Mouse (Mus musculus) layer of hippocampus, adult 2 months (tissue): ENCODE results near the gene Cdh22. TPM values are rescaled to one million over a fixed set of nuclear protein-coding genes. Genes with fewer than 3 reads are reported as not detected.
A peak's percentile ranks its signal among the peaks of the same experiment; 100 is the strongest.

Source experiments
- DNase-seq, 2 experiments: peaks; one replicate each; pipeline ENCODE4 v3.0.0; 2022; ENCODE audit warnings: low spot score in 2 of 2
- H3K27ac ChIP-seq: fragments of 200-600 bp; 2 replicates; pipeline ENCODE4 v1.8.1; 2022
- H3K4me3 ChIP-seq: fragments of 200-600 bp; 2 replicates; pipeline ENCODE4 v1.8.1; 2022; ENCODE audit warnings: mild to moderate bottlenecking
- CTCF ChIP-seq: fragments of 200-600 bp; conservative IDR thresholded peaks from 2 replicates; pipeline ENCODE4 v1.8.1; 2022; ENCODE audit warnings: antibody characterized with exemption, mild to moderate bottlenecking, moderate library complexity
- total RNA-seq, 2 experiments: library from RNA; stranded (reverse); gene quantifications; 2 replicates each; pipeline ENCODE4 v1.2.3; 2021

Gene Cdh22
- total RNA-seq, 2 experiments from 2014 or later, result 13.8 to 15.4 TPM

DNA sequence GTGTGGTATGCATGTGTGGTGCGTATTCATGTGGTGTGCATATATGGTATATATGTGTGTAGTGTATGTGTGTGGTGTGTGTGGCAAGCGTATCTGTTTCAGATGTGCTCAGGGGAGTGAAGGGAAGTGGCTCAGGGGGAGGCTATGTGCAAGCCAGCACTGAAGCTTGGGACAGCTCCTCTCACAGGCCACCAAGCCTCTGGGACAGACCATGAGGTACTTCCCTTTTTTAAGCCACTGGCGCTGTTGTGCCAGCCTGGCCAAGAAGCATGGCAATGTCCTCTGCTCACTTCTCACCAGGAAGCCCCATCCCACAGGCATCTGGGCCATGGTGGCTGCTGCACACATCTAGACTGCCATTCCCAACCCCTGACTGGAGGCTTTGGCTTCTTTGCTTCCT lies 131.7 kb downstream of the Cdh22 start:
- H3K27ac ChIP-seq, result no peak overlapping the region
- no peak for DNase-seq
- TF ChIP-seq CTCF, result no peak
- H3K4me3 ChIP-seq, result no peak overlapping the region

DNA sequence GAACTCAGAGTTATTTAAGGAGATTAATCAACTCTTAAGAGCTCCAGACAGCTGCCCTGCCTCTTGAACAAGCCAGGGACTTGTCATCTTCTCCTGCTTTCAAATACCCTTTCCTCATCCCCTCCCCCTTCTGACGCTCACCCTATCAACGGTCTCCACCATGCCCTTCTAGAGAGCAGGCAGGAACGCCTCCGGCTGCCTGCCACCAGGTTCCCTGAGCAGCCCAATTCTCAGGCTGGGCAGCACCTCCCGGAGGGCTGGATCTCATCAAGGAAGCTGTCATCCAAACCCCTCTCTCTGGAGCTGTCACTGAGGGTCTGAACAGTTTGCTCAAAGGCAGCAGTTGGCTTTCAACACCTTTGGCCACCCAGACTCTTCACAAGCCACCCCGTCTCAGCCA lies 133.9 kb downstream of the Cdh22 start:
- DNase-seq, result no peak
- Histone ChIP-seq H3K27ac (no peak overlapping the region), H3K4me3 (no peak overlapping the region)
- no peak for TF ChIP-seq CTCF

DNA sequence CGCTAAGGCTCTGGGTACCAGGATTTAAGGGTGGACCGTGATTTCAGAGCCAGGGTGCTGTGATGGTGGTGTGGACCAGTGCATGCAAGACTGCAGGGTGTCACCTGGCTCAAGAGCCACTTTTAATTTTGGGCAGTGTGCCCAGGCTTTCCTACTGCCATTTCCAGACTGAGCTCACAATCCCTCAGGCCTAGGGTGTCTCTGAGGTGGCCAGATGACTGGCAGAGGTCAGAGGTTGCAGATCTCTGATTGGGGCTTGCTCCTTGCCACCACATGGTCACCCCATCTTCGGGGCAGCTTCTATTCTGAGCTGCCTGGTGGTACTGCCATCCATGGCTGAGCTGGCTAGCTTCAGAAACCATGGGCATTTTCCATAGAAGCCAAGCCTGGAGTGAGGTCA lies 135.8 kb downstream of the Cdh22 start:
- TF ChIP-seq CTCF, result no peak
- no peak overlapping the region for H3K4me3 ChIP-seq
- H3K27ac ChIP-seq, result no peak overlapping the region
- no peak for DNase-seq

DNA sequence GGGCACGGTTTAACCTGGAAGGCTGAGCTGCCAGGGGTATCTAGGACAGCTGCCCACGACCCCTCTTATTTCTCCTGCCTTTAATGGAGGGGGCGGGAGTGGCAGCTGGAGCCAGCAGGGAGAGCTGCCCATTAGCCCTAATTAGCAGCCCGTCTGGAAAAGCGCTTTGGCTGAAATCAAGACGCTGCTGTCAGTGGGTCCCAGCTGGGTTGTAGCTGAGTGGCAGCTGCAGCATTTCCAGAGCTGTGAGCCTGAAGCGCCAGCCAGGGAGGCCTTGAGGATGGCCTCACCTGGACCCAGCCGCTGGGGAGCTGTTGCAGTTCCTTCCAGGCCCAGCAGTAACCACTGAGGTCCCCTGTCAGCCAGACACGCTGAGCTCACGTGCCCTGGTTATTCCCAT lies 138.3 kb downstream of the Cdh22 start:
- DNase-seq, result no peak
- no peak overlapping the region for H3K27ac ChIP-seq

DNA sequence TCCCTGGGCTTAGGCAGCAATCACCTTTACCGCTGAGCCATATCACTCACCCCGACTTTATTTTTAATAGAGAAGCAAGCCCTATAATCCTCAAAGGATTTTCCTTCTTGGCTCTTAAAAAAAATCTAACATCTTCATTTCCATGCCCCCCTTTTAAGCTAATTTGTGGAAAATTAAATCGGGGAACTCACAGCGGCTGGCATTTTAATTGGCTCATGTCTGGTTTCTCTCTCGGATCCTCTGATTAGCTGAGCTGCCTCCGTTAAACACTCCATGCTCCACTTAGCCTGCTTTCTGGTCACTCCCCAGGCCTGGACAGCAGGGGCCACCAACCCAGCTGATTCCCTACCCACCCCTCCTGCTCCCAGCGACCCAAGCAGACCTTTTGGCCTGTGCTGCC lies 142.3 kb downstream of the Cdh22 start:
- Histone ChIP-seq H3K4me3 (no peak overlapping the region), H3K27ac (no peak overlapping the region)
- no peak for TF ChIP-seq CTCF
- DNase-seq, result no peak

More for the DNA sequence above, 138.3 kb downstream of the Cdh22 start:
- TF ChIP-seq CTCF, result no peak
- H3K4me3 ChIP-seq, result no peak overlapping the region

DNA sequence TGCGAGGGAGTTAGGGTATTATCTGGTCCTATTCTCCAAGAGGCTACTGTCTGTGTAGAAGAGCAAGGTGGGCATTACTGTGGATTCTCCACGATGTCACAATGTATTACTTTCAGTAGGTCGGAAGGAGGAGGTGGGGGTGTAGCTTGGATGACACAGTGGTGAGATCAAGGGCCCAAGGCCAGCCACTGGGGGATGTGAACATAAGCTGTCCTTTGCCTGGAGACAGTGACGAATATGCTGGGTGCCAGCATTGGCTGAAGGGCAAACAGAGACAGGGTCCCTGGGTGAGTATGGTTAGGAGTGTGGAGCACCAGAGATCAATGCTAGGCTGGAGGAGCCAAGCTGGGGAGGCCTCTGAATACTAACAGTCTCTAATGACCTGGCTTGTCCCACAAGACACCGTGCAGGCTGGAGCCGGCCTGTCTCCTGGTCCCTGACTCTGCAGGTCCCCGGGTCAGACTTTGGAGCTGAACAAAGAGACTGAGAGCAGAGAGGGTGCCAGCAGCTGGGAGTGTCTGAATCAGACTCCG lies 143.2 kb downstream of the Cdh22 start:
- no peak overlapping the region for H3K4me3 ChIP-seq
- H3K27ac ChIP-seq, result no peak overlapping the region

DNA sequence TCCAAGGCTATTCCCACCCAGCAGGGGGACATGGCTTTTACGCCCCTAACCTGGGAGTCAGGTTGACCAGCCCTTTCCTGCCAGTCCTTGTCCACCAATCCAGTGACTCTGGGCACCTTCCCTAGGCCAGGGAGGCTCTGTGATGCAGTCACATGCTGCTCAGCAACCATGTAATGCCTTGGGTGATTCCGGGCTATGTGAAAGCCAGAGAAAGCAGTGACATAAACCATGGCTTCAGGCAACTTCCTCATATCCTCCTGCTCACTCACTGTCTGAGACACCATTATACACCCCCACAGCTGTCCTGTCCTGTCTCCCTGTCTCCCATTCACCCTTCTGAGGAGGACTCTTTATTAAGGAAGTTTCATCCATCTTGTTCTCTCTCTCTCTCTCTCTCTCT lies 144.0 kb downstream of the Cdh22 start, which contains the start of gene 1700025C18Rik:
Gene 1700025C18Rik (minus strand): TSS at position 101 of the 400 bp plus-strand sequence.
- Histone ChIP-seq H3K27ac (no peak within 1 kb of the TSS), H3K4me3 (no peak within 1 kb of the TSS)
- no peak for TF ChIP-seq CTCF
- no peak for DNase-seq

More for the DNA sequence above, 143.2 kb downstream of the Cdh22 start:
- DNase-seq, result no peak
- TF ChIP-seq CTCF, result no peak

DNA sequence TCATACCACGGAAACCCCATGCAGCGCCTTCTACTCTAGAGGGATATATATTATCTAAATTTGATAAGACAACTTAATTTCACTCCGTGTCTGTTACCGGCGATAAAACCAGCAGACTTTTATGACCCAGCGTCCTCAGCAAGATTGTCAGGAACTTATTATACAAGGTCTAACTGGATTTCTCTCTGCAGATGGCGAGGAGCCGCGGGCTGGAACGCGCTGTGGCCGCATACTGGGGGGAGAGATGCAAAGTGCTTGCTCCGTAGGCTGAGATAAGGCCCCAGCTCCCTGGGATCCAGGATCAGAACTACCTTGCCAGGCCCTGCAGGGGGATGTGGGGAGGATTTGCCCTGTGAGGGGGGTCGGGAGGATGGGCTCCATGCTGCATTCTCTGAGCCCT lies 145.2 kb downstream of the Cdh22 start:
- H3K27ac ChIP-seq, result no peak overlapping the region
- no peak for DNase-seq
- no peak for TF ChIP-seq CTCF
- H3K4me3 ChIP-seq, result no peak overlapping the region

DNA sequence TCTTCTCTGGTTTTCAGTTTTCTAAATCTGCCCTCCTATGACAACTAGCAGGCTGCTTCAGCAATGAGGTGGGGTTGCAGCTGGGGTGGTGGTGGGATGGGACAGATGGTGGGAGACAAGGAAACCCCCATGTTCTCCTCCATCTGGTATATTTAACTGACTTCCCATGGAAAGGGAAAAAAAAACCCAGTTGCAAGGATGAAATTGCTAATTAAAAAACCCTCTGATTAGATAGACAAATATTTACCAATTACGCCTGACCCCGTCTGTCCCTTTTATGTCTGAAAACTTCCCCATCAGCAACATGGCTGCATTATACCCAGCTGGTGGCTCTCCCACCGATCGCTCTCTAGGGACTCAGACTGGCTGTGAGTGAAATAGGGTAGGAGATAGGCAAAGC lies 148.0 kb downstream of the Cdh22 start:
- TF ChIP-seq CTCF, result no peak
- Histone ChIP-seq H3K4me3 (no peak overlapping the region), H3K27ac (no peak overlapping the region)
- peak; percentile 37 to 66 for DNase-seq

DNA sequence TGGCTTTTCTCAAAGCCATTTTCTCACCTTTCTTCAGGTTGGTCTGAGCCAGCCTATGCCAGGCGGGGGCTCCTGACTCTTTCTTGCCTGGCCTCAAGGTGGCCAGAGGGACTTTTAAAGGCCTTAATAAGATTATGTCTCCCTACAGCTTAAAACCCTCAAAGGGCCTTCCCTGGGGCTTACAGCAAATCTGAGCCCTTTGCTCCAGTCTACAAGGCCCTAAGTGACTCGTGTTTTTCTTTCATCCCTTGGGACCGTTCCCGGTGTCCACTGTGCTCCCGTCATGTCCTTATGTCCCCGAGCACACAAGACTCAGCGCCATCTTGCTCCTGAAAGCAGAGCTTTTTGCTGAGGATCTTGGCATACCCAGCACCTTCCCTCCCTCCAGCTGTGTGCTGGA lies 153.4 kb downstream of the Cdh22 start:
- no peak for TF ChIP-seq CTCF
- H3K4me3 ChIP-seq, result no peak overlapping the region
- DNase-seq, result no peak
- H3K27ac ChIP-seq, result no peak overlapping the region

DNA sequence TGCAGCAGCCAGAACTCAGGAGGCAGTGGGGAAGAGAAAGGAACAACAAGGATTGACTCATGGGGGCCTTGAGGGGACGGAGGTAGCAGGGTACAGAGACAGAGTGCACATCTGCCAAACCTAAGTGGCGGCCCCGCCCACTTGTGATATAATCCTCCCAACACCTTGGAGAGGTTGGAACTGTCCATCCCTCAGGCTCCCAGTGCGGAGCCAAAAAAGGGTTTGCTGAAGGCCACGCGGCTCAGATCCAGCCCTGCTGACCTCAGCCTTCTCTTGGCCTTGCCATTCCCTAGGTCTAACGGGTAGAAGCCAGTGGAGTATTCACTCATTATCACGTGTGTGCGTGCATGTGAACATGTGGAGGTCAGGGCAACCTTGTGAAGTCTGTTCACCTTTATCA lies 154.0 kb downstream of the Cdh22 start:
- Histone ChIP-seq H3K4me3 (no peak overlapping the region), H3K27ac (no peak overlapping the region)
- no peak for TF ChIP-seq CTCF
- DNase-seq, result no peak

DNA sequence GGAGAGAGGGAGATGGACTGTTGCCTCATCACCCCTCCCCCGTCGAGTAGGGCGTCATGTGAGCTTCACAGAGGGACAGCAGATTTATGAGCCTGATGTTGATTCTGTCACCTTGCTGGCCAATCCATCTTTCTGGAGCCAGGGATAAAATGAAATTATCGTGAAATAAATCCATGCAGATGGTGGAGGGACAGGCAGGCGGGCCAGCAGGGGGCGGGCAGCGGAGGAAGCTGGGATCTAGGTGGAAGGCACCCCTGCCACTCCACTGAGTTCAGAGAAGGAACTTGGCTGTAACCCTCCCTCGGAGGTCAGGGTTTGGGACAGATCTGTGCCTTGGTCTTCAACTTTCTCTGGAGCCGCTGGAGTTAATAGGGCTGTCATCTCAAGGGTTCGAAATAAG lies 156.0 kb downstream of the Cdh22 start:
- H3K27ac ChIP-seq, result no peak overlapping the region
- H3K4me3 ChIP-seq, result no peak overlapping the region
- TF ChIP-seq CTCF, result peak; percentile 63
- no peak for DNase-seq

DNA sequence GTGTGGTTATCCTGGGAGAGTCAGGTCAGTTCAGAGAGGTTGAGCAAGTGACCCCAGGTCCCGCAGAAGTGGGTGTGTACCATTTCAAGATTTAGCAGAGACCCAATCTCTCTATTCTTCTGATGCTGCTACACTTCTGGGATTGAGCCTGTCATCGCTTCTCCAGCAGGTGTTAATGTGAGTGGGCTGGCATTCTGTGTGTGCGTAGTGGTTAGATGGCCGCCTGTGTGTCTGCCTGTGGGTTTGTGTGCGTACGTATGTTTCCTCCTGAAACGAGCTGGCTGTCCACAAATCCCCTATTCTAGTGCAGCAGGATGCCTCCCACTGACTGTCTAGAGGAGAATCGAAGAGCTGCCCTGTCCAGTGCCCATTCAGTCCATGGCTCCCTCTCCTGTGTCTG lies 156.6 kb downstream of the Cdh22 start:
- no peak for TF ChIP-seq CTCF
- Histone ChIP-seq H3K4me3 (no peak overlapping the region), H3K27ac (no peak overlapping the region)
- no peak for DNase-seq

DNA sequence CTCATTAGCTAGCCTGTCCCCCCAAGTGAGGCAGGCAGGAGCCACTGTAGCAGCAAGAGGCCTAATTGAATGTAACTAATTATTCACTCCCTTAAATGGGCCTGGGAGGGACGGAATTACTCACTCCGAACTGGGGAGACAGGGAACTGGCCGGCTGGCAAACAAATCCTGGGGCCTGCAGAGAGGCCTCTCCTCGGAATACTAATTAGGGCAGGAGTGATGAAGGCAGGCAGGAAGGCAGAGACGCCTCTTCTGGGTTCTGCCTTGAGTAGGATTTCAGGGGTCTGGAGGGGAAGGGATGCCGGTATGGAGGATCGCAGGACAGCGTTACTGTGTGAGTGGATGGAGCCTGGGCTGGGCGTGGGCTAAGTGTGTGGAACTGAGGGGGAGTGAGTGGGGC lies 157.6 kb downstream of the Cdh22 start:
- Histone ChIP-seq H3K27ac (no peak overlapping the region), H3K4me3 (no peak overlapping the region)
- TF ChIP-seq CTCF, result no peak
- no peak for DNase-seq

DNA sequence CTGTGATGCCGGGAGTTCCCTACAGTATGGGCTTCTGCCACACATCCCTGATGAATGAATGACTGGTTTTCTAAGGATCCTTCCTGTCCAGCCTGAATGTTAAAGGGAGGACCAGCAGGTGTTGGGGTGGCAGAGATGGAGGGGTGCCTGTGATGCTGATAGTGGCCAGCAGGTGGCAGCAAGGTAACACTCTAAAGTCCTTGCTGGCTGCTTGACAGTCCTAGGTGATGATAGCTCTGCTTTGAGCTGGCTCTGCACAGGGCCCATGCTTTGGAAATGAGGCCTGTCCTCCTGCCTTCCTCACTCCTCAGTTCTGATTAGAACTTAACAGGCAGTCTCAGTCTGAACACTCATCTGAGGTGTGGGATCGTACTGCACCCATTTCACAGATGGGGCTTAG lies 159.7 kb downstream of the Cdh22 start:
- no peak overlapping the region for H3K27ac ChIP-seq

More for the DNA sequence above, 159.7 kb downstream of the Cdh22 start:
- TF ChIP-seq CTCF, result peak; percentile 98
- peak; percentile 86 to 90 for DNase-seq
- H3K4me3 ChIP-seq, result no peak overlapping the region
